Mouse (Mus musculus): ENCODE results near the gene Gna15.
A peak's percentile ranks its signal among the peaks of the same experiment; 100 is the strongest.

DNA sequence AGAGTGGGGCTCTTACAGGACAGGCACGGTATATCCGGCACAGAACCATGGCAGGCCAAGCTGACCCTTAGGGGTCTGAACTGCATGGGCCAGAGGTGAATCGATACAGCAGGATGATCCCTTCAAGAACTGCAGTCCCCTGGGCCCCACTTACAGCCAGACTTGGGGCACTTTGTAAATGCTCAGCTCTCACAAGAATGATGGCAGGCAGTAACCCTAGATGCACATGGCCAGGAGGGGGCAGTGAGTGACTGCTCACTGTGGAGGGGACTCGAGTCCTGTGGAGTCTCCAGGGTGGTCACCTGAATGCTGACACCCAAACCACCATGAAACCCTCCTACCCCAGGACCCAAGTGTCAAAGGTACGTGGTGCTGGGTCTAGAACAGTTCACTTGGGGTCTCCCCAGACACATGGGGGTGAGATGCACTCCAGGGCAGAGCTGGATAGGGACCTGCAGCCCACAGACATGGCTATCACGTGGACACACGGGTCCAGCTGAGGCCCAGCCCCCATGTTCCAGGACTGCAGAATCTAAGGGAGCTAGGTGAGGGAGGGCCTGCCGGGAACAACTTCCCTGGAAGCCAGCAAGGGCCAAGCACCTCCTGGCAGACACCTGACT is 30.3 kb downstream of the Gna15 start:
- TF ChIP-seq CTCF (IDR thresholded peaks at IDR 0.05; ENCODE audit: control insufficient read depth, insufficient read depth, low read length), result peak; percentile 77
- TF ChIP-seq POLR2A (IDR thresholded peaks at IDR 0.05; ENCODE audit: borderline replicate concordance, control insufficient read depth, low read depth, low read length), result no peak

Measured in bone marrow, adult 2 months (tissue).